In genomic region chr5:118261181-118261580, GRCm38 (mm10) we compare ENCODE assay signal across 20 mouse cellular contexts. TPM values are rescaled to one million over a fixed set of nuclear protein-coding genes. Genes with fewer than 3 reads are reported as not detected.
A peak's percentile ranks its signal among the peaks of the same experiment; 100 is the strongest.
DNase-seq lines count a peak whose midpoint lies in the region; ATAC-seq lines count a peak whose summit lies in the region.
"Had no signal": no experiment of that assay in that cellular context is flagged by ENCODE, and none has a peak within 500 bp of the region (broad histone marks: within the 10 kb centered on the region; RNA-seq: fewer than 3 reads in every experiment).

No protein-coding gene starts in this region.

- H3K27me3 ChIP-seq in kidney, embryonic 15.5 days: no peaks in the 10 kb centered on the region
- H3K27me3 ChIP-seq: embryonic facial prominence, embryonic 12.5 days; embryonic facial prominence, embryonic 15.5 days; hindbrain, embryonic 13.5 days had no signal

- ATAC-seq in kidney, embryonic 15.5 days (replicated peaks; ENCODE audit: low FRiP score): no peak
- ATAC-seq: CD4-positive, CD25-positive, alpha-beta regulatory T cell, adult 4 months; forebrain, embryonic 14.5 days; forebrain, postnatal 0 days; hindbrain, embryonic 16.5 days had no signal

- no peak overlapping the region for H3K4me3 ChIP-seq in kidney, embryonic 15.5 days (replicated peaks)
- H3K4me3 ChIP-seq: embryonic facial prominence, embryonic 12.5 days; embryonic facial prominence, embryonic 15.5 days; gastrocnemius, adult 2 months; hindbrain, embryonic 13.5 days had no signal

- peaks cover 65% of the 10 kb centered on the region for H3K36me3 ChIP-seq in kidney, embryonic 15.5 days

- H3K9me3 ChIP-seq in kidney, embryonic 15.5 days (replicated peaks): no peaks in the 10 kb centered on the region
- H3K9me3 ChIP-seq: embryonic facial prominence, embryonic 12.5 days; embryonic facial prominence, embryonic 15.5 days; hindbrain, embryonic 13.5 days had no signal

- no peak overlapping the region for H3K9ac ChIP-seq in kidney, embryonic 15.5 days
- H3K9ac ChIP-seq: embryonic facial prominence, embryonic 12.5 days; embryonic facial prominence, embryonic 15.5 days; forebrain, postnatal 0 days; hindbrain, embryonic 13.5 days had no signal

- H3K4me1 ChIP-seq in kidney, embryonic 15.5 days: no peaks in the 10 kb centered on the region

- peak; percentile 61 for DNase-seq in kidney, adult 18-20 months
- peak; percentile 86 for DNase-seq in kidney, adult 9 months
- peak; percentile 32 for DNase-seq in kidney, postnatal 10 days
- peak; percentile 74 to 76 for DNase-seq in kidney, postnatal 36 days
- no peak for DNase-seq in left cerebral cortex, adult 9 months (ENCODE audit: low spot score in 2 of 2)
- DNase-seq: adrenal gland, adult 8-10 months; adrenal gland, postnatal 36 days; cerebellum, adult 11 months; forebrain, postnatal 0 days; gastrocnemius, adult 2 months; gastrocnemius, postnatal 14 days; heart, adult 11 months had no signal

- no peak overlapping the region for H3K4me2 ChIP-seq in kidney, embryonic 15.5 days
- H3K4me2 ChIP-seq: embryonic facial prominence, embryonic 12.5 days; embryonic facial prominence, embryonic 15.5 days; heart, embryonic 11.5 days; hindbrain, embryonic 13.5 days had no signal

- no peak overlapping the region for H3K27ac ChIP-seq in kidney, embryonic 15.5 days
- H3K27ac ChIP-seq: embryonic facial prominence, embryonic 12.5 days; embryonic facial prominence, embryonic 15.5 days; gastrocnemius, adult 2 months; hindbrain, embryonic 13.5 days had no signal

- 89% methylated on average over 9 of the region's 9 CpGs for WGBS in kidney, embryonic 15.5 days

RNA-seq across cellular contexts. Expression of gene 2410131K14Rik, which starts 16.2 kb away (rescaled TPM):
- 9.0 and 9.2 TPM in 2 replicates for polyA plus RNA-seq in kidney, embryonic 15.5 days (2015; fragmentation: Nextera tagmentation; extraction: Ambion mirVana)

RNA-seq across cellular contexts. Expression of gene Rnft2, which starts 16.3 kb away (rescaled TPM):
- 3.1 and 3.5 TPM in 2 replicates for polyA plus RNA-seq in kidney, embryonic 15.5 days (2015; fragmentation: Nextera tagmentation; extraction: Ambion mirVana)
- polyA plus RNA-seq: CD4-positive, CD25-positive, alpha-beta regulatory T cell, adult 4 months had no signal

Comparison
In these comparisons a context has a peak if more than half of its experiments do, and no peak if none do; other contexts are left out.
1. DNase-seq: peak in kidney, adult 18-20 months (single experiment), kidney, adult 9 months (single experiment), kidney, postnatal 10 days (single experiment) and kidney, postnatal 36 days (2 of 2); none in left cerebral cortex, adult 9 months (0 of 2).